Mouse (Mus musculus): ENCODE data around the gene Dock6.
"Not testable (repeated sequence)": the region's sequence is repeated elsewhere in the genome, so short reads cannot be mapped to it uniquely, and the experiment has no call there.

The Dock6 gene

DNA sequence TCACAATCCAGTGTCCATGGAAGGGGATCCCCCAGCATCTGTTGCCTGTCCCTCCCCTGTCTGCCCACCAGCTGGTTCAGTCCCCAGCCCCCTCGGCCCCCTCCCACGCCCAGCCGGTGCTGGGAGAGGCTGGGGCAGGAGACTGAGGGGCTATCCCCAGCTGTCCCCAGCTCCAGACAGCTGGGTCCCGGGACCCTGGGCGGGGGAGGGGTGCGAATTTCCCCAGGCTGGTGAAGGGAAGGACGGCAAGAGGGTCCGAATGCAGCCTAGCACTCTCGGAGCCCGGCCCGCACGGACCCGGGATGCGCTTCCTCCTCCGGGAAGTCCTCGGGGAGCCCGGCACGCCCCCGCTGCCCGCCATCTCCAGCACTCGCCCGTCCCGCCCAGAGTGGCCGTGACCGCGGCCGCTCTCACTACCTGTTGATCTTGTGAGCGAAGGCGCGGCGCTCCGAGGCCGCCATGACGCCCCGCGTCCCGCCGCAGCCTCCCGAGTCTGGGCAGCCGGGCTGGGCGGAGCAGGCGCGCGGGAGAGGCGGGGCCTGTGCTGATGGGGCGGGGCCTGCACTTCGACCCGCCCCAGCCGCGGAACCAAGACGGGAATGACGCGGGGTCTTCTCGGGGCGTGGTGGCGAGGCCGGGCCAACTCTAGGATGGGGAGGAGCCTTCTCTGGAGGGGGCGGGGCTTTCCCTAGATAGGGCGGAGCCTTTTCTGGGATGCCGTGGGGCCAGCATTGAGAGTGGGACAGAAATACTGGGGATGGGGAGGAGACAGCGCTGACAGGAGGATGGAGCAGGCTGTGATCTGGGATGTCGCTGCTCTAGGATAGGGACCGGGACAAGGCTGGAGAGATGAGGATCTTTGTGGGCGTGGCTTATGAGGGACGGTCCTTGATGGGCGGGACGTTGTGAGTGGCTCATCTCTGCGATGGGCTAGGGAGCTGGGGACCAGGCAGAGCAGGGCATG is at the start of gene Dock6:
TSS of gene Dock6 (minus strand) at position 508 of the 964 bp plus-strand sequence.
- in situ Hi-C loops (cut with MboI; ENCODE audit: unreplicated experiment in 2 of 2): no loop called here

DNA sequence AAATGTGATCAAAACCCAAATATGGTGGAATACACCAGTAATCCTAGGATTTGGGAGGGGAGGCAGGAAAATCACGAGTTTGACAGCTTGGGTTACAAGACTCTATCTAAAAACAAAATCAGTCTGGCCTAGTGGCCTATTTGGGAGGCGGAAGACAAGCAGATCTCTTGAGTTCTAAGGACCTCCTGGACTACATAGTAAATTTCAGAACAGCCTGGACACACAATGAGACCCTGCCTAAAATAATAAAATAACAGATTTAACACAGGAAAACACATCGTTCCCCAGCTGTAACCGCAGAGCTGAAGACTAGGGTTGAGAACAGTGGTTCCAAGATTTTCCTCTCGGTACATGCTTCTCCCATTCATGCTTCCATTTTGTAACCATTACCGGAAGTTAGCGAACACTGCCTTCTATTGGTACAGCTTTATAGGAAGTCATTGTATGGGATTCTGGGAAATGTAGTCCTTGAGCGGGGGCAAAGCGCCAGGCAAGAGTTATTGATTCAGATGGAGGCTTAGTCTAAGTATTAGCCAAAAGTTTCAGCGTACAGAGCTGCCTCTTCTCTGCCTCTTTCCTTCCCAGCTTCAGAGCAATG is 48.9 kb upstream of the Dock6 start:
- in situ Hi-C loops (cut with MboI; ENCODE audit: unreplicated experiment in 2 of 2): no loop called here

DNA sequence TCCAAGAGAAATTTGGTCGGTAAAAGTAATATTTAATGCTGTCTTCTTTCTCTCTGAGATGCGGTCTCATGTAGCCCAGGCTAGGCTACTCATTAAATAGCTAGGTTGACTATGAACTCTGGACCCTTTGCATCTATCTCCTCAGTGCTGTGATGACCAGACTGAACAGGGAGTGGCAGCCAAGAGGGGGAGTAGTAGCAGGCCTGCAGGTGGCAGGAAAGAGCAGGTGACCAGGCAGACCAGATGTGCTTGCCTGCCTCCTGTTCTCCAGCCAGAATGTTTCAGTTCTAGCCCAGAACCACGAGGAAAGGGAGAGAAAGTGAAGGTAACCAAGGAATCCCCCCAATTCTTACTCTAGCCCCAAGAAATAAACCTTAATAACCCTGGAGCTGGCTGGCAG is 36.8 kb upstream of the Dock6 start:
- in situ Hi-C loops (cut with MboI; ENCODE audit: unreplicated experiment in 2 of 2): no loop called here

DNA sequence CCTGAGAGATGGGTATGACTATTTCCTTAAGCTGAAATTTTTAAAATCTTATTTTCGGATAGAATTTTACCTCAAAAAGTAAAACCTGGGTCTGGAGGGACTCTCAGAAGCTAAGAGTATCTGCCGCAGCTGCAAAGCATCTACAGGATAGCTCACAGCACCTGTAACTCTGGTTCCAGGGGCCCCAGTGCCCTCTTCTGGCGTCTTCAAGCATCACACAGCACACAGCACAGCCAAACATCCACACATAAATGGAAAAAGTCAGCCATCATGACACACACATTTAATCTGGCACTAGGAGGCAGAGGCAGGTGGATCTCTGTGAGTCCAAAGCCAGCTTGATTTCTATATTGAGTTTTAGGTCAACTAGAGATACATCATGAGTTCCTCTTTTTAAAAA is 24.2 kb upstream of the Dock6 start:
- in situ Hi-C loops (cut with MboI; ENCODE audit: unreplicated experiment in 2 of 2): no loop called here

DNA sequence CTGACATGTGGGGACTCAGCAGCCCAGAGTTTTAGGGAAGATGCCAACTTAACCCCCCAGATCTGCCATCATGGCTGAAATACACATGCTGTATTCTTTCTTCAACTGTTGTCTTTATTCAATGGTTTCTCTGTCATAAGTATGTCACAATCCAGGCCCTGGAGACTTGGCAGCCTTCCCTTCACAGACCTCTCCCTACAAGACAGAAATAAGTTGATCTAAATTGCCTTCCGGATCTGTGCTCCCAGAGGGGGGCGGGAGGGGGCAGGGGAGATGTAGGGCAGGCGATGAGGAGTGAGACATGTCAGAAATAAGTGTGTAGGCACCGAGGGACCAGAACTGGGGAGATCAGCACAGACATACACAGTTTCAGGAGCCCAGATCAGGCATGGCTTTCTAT is 19.8 kb upstream of the Dock6 start:
- in situ Hi-C loops (cut with MboI; ENCODE audit: unreplicated experiment in 2 of 2): no loop called here

DNA sequence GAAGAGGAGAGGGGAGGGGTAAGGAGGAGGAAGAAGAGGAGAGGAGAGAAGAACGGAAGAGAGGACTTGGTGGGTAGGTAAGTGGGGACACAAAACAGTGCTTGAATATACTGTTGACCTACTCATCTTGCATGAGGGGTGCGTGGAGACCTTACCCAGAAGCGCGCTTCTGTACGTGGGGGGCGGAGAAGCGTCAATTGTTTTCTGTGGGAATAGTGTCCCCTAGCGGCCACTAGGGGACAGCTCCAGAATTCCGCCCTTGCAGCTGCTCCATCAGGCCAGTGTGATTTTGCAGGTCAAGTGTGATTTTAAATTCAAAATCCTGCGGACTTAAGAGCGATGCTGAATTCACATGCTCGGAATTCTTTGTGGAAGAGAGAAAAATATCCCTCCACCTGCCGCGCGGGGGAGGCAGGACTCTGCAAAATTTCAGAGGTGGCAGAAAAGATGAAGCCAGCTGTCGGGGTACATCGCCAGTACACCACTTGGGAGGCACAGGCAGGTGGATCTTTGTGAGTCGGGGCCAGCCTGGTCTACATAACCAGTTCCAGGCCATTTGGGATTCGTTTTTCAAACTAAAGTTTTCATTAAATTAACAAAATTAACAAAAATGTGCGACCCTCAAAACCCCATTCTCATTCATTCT is 18.6 kb upstream of the Dock6 start:
- in situ Hi-C loops (cut with MboI; ENCODE audit: unreplicated experiment in 2 of 2): no loop called here

DNA sequence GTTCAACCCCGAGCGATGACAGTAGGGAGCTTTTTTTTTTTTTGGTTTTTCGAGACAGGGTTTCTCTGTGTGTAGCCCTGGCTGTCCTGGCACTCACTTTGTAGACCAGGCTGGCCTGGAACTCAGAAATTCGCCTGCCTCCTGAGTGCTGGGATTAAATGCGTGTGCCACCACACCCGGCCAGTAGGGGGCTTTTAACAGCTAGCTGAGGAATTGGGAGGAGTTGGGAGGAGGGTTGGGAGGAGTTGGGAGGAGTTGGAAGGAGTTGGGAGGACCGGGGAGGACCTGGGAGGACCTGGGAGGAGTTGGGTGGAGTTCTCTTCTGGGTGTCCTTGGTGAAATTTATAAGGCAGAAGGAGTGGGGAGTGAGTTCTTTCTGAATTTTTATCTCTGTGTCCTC is 16.9 kb upstream of the Dock6 start:
- in situ Hi-C loops (cut with MboI; ENCODE audit: unreplicated experiment in 2 of 2): not testable (repeated sequence)

DNA sequence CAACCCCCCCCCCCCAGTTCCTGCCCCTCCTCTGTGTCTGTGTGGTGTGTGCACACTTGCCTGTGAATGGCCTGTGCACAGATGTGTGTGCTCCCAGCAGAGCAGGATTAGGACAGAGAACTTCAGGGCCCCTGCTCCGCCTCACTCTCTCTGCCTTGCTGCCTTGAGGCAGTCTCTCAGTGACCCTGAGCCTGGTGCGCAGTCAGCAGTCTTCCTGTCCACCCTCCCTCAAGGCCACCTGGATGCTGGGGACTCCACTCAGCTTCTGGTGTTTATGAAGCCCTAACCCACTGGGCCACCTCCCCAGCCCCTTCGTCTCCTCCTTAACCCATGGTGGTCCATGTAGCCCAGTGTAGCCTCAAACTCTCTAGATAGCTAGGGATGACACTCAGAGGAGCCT is 15.3 kb upstream of the Dock6 start:
- in situ Hi-C loops (cut with MboI; ENCODE audit: unreplicated experiment in 2 of 2): no loop called here

DNA sequence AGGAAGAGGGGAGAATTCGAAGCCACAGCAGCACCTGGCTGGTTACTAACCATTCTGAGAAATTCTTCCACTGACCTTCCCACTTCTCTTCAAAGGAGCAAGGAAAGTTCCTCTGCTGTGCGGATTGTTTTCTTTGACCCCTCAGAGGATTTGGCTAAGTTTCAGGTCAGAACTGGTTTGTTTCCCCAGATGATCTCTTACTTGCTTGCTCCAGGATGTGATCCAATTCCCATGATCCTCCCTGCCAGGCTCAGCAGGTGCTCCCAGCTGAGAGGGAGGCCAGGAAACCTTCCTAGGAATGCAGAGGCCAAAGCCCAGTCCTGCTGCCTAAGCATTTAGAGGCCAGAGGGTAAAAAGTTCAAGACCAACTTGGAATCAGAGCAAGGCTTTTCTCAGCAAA is 14.2 kb upstream of the Dock6 start:
- in situ Hi-C loops (cut with MboI; ENCODE audit: unreplicated experiment in 2 of 2): no loop called here

DNA sequence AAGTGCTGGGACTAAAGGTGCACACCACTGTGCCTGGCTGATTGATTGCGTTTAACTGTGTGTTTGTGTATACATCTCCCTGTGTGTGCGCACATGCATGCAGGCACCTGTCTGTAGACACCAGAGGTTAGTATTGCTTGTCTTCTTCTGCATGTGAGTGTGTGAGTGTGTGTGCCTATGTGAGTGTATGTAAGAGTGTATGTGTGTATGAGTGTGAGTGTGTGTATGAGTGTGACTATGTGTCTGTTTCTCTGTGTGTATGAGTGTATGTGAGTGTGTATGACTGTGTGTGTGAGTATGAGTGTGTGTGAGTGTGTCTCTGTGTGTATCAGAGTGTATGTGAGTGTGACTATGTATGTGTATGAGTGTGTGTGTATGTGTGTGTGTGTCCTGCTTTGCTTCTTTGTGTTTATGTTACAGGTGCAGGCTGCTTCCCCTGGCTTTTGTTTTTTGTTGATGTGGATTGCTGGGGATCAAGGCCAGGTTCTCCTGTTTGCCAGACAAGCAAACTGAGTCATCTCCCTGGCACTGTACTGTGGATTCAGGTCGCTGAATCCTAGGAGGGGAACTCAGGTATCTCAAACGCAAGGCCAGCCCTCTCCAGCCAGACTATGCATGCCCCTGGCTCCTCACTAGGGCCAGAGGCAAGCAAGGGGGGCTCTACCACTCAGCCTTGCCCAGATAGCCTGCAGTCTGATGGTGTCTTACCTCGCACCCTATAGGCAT is 13.4 kb upstream of the Dock6 start:
- in situ Hi-C loops (cut with MboI; ENCODE audit: unreplicated experiment in 2 of 2): no loop called here

DNA sequence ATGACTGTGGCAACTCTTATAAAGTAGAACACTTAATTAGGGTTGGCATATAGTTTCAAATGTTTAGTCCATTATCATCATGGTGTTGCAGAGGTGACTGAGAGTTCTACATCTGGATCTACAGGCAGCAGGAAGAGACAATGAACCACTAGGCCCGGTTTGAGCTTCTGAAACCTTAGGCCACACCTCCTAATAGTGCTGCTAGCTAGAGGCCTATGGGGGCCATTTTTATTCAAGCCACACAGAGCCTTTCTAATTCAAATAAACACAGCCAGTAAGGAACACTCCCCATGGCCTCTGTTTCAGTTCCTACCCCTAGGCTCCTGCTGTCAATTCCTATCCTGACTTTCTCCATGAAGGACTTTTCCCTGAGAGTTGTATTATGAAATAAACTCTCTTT is 9.7 kb upstream of the Dock6 start:
- in situ Hi-C loops (cut with MboI; ENCODE audit: unreplicated experiment in 2 of 2): no loop called here

DNA sequence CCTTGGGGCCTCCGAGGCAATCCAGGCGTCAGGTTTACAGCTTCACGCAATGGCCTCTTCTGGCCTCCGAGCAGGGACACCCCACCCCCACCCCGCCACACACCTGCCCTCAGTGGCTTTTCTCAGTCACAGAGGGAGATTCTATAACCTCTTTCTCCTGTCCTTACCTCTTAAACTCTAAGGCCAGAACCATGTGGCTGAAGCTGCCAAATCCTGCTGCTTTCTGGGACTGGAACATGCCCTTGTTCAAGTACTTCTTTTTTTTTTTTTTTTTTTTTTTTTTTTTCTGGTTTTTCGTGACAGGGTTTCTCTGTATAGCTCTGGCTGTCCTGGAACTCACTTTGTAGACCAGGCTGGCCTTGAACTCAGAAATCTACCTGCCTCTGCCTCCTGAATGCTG is 7.9 kb upstream of the Dock6 start:
- in situ Hi-C loops (cut with MboI; ENCODE audit: unreplicated experiment in 2 of 2): not testable (repeated sequence)

DNA sequence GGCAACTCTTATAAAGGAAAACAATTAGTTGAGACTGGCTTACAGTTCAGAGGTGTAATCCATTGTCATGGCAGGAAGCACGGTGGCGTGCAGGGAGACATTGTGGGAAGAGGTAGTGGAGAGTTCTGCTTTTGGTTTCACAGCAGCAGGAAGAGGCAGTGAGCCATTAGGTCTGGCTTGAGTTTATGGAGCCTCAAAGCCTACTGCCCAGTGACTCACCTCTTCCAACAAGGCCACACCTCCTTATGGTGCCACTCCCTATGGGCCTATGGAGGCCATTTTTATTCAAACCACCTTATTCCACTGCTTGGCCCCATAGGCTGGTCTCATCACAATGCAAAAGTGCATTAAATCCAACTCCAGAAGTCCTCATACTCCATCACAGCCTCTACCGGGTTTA is 7.2 kb upstream of the Dock6 start:
- in situ Hi-C loops (cut with MboI; ENCODE audit: unreplicated experiment in 2 of 2): no loop called here

DNA sequence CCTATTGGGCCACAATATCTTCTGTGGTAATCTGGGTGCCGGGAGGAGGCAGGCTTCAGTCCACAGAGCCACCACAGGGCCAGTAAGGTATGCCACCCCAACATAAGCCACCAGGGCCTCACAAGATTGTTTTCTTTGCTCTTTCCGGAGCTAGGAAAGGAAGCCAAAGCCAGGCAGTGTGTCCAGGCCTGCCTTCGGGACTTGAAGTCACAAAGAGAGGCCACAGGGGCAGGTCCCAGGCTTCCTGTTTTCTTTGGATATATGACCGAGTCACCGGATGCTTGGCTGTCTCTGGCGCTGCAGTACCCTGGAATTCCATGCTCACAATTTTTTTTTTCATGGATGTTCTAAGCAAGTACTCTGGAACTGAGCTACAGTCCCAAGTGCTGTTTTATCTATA is 5.6 kb upstream of the Dock6 start:
- in situ Hi-C loops (cut with MboI; ENCODE audit: unreplicated experiment in 2 of 2): no loop called here

DNA sequence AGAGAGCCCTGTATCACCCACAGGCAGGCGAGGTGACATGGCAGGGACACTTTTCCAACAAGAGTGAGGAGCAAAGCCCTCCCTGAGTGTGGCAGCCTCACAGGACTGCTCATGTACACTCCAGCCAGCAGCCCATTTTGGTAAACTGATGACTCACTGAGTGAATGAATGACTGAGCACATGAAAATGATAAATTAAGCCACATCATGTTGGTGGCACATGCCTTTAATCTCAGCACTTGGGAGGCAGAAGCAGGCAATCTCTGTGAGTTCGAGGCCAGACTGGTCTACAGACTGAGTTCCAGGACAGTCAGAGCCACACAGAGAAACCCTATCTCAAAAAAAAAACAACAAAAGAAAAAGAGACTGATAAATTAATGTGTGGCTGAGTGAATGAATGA is 5.1 kb upstream of the Dock6 start:
- in situ Hi-C loops (cut with MboI; ENCODE audit: unreplicated experiment in 2 of 2): no loop called here

DNA sequence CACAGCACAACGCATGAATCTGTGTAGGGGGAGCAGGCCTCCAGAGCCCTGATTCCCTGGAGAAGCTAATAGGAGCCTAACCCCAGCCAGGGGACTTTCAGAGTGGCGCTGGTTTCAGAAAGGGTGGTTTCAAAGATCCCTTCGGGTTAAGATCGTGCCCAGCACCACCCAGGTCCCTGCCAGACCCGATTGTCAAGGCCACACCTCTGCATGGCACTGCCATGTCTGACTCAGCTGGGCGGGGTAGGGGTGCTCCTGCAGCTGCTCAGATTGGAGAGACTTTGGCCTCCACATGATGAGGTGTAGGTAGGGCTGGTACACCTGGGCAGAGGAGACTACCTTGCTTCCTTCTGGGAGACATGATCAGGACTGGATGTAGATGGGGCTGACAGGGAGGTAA is 2.5 kb upstream of the Dock6 start:
- in situ Hi-C loops (cut with MboI; ENCODE audit: unreplicated experiment in 2 of 2): no loop called here

DNA sequence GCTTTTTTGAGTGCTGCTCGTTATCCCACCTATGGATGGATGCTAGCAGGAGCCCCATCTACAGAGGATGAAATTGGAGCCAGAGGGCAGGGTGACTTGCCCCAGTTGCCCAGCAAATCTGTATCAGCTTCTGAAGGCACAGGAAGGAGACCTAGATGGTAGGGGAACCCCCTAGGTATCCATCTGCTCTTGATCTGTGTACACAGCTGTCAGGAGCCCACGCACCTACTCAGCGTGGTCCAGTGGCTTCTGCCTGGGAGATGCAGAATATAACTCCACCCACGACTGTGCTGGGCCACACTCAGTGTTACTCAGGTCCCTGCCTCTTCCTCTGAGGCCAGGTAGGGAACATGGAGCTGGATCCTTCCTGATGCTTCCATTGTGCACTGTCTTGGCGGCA is 1.5 kb upstream of the Dock6 start:
- in situ Hi-C loops (cut with MboI; ENCODE audit: unreplicated experiment in 2 of 2): no loop called here

DNA sequence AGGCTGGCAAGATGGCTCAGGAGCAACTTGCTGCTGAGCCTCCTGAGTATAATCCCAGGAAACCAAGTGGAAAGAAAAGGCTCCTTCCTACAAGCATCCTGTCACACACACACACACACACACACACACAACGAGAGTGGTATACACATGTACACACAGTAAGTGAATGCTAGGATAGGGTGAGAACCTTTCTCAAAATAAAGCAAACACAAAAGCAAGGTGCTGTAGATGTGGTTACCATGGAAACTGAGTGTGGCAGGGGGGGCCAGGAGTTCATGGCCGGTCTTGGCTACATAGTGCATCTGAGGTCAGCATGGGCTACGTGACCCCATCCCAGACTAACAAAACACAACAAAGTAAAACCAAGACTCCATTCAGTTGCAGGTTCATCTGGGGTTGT is 1.4 kb downstream of the Dock6 start:
- in situ Hi-C loops (cut with MboI; ENCODE audit: unreplicated experiment in 2 of 2): no loop called here

DNA sequence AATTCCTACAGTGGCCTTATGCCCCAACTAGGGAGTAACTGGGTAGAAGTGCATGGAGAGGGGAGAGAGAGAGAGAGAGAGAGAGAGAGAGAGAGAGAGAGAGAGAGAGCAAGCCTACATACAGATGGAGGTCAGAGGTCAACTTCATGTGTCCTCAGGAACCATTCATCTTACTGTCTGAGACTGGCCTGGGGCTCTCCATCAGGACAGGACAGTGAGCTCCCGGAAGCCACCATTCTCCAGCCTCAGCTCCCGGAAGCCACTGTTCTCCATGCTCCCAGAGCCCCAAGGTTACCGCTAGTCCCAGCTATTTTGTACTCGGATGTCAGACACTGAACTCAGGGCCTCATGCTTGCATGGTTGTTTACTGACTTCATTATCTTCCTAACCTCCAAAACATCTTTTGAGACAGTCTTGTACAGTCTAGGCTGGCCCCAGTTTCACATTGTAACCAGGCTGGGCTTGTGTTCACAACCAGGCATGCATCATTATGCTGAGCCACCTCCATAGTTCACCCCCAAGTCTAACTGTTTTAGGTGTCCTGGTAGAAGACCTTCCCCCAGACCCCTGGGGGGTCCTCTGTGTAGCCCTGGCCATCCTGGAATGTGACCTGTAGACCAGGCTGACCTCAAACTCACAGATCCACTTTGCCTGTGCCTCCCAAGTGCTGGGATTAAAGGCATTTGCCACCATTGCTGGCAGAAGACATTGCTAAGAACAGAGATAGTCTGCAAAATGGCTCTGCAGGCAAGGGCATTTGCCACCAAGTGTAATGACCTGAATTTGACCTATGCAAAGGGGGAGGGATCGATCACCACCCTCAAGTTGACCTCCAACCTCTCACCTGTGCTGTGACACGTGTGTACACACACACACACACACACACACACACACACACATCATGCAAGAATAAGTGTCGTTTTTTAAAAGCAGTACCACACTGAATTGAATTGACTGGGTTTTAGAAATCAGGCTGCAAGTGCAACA is 2.5 kb downstream of the Dock6 start:
- in situ Hi-C loops (cut with MboI; ENCODE audit: unreplicated experiment in 2 of 2): loop anchor here (25.0 kb wide), 2 partner anchors 312 to 537 kb away; partner anchors contain the start of genes Anln (in 1 of the 2) and Pigyl (in 1 of the 2)

DNA sequence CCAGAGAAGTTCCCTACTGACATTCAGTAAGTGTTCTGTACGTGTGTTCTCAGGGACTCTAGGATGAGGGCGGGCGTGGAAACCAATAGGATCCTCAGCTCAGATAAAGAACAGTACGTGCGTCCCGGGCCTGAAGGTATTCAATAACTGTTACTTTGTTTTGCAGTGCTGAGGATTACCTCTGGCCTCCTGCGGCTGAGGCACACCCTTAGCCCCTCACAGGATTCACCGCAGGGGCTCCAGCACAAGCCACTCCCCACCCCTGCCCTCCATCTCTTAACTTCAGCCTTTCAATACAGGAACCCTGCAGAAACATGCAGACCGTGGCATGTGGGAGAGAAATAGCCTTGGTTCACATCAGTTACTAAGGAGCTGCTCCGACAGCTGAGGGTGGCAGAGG is 4.5 kb downstream of the Dock6 start:
- in situ Hi-C loops (cut with MboI; ENCODE audit: unreplicated experiment in 2 of 2): loop anchor here (25.0 kb wide), 2 partner anchors 314 to 539 kb away; partner anchors contain the start of genes Anln (in 1 of the 2) and Pigyl (in 1 of the 2)

Measured in v-Abl transformed pro-B cells (cell line).